Mouse (Mus musculus) spleen, adult 12 weeks (tissue): ENCODE measurements at regions not wholly inside any gene's neighbourhood (a gene's known extent, or its start where the extent isn't known, plus 50 kb on each side); places are given as distances from the start of the nearest gene placed in this dataset.

ENCODE experiments used
- DNase-seq: peaks from one replicate; pipeline ENCODE4 v3.0.0; 2022; ENCODE audit warnings: low spot score

- DNase-seq = no peak
These were observed 580.3 kb downstream of the Kctd12 start for GRCm38 (mm10) chr14:102402061-102402689.

DNA sequence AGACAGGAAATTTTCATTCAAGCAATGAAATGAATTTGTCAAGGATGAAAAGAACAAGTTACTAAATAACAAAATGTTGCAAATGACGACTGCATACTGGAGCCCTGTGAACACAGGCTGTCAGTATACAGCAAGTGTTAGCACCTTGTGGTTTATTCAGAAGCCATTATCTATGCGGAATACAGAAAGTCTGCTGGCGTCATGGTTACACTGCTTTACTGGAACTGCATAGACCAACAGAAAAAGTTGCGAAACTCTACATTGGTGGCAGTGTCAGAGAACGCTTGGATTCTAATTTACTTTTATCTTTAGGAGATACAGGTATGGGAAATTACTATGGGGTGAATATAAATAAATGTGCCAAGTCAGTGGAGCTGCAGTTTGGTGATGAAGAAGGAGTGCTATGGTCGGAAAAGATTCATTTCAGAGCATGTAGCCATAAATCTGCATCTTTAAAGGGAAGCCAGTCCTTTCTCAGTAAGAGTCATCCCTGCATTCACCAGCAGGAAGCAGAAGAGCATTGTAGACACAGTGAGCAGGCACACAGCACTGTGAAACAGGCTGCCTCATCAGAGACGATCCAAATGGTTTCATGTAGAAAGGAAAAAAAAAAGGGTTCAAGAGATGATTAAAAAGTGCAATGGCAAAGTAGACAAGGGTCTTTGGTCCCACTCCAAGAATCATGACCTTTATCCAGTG is 586.3 kb downstream of the Kctd12 start:
- no peak for DNase-seq

DNA sequence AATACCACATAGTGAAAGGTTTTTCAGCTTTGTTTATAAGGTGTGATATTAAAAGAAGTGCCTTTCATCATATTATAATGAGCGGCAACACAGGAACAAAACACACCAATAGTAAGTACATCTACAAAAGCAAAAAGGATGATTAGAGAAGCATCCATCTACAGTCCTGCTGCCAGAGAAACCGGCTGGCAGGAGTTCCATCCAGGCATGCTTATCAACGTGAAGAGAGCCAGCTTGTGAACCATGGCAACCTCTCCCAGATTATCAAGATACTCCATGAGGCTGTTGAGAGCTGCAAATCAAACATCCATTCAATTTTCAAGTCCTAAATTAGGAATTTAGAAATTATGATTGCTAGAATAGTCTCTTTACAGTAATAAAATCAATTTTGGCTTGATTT is 590.1 kb downstream of the Kctd12 start:
- DNase-seq = no peak

DNA sequence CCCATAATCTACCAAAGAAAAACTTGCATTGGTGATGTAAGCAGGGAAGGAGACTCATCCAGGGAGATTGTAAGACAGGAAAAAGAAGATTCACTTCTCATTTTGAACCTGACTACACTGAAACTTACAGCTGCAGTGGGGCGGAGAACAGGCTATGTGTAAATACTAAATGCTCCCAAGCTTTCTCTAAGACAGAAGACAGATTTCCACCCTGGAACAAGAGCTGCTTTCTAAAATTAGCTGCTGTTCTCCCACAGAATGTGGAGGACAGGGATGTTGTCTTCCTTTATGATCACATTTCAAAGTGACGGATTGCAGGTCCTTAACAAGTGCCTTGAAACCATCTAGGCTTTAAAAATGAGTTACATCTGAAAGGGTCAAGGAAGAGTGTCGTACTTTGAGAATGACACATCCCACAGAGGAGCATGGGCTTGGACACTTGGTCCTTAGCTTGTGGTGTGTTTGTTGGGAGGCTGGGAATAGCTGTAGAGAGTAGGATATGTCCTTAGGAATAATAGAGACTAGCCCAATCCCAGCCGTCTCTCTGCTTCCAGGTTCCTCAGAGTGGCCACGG is 609.4 kb downstream of the Kctd12 start:
- DNase-seq = no peak

DNA sequence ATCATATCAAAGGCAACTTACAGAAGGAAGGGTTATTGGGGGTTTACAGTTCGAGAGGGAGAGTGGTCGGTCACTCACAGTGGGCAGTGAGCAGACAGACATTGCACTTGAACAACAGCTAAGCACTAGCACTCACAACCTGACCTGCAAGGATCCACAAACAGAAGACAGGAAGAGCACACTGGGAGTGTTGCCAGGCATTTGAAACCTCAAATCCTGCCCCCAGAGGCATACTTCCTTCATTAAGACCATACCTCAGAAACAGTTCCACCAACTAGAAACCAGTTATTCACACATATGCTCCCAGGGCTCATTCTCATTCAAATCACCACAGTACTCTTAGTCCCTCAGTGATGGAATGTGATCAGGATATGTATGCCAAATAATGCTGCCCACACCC is 620.8 kb downstream of the Kctd12 start:
- DNase-seq = no peak

- no peak for DNase-seq
These were observed 599.7 kb downstream of the Lmo7 start for GRCm38 (mm10) chr14:102329409-102329808.

DNA sequence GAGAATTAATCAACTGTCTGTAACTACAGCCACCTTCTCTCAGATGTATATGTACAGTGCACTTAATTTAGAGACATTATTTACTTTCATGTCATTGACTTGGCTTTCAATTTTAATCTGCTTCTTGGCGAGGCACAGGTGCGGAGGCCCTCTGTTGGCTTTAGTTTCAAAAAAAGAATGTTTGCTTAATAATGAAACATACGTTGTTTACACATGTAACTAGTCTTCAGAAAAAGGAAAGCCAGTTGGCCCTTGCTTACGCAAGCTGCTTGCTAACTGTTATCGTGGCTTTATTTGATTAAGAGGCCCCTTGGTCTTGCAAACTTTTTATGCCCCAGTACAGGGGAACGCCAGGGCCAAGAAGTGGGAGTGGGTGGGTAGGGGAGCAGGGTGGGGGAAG is 576.6 kb downstream of the Lmo7 start:
- DNase-seq = no peak

GRCm38 (mm10) chr14:102302826-102303225 is 573.1 kb downstream of the Lmo7 start:
- DNase-seq = no peak

GRCm38 (mm10) chr14:102300251-102300650 is 570.5 kb downstream of the Lmo7 start:
- DNase-seq = no peak

DNA sequence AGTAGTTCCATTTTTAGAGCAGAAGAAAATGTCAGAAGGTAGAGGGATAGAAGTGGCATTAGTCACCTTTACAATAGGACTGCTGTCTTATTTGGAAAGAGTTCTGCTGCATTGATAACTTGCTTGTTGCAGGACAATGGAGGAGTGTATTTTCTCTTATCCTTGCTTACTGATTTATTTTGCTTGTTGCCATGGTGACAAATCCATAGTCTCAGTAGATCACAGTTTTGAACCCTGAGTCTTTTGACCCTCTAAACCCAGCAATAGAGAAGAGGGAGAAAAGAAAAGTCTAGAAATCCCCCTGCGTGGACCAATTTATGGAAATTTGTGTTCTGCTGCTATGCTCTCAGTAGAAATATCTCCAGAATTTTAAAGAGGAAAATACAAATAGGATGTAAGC is 561.6 kb downstream of the Lmo7 start:
- no peak for DNase-seq

DNA sequence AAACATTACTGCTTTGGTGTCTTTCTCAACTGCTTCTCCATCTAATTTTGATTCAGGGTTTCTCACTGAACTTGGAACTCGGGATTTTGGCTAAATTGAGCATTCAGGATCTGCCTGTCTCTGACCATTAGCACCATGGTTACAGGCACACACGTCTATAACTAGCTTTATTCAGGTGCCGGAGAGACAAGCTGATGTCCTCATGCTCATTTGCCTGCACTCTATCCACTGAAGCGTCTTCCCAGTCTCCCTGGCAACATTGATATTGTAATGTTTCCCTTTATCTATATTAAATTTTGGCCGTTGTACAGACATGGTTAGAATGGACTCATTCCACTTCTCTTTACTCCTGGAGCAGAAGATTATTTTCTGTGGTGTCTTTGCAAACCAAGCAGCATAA is 520.3 kb downstream of the Lmo7 start:
- no peak for DNase-seq

DNA sequence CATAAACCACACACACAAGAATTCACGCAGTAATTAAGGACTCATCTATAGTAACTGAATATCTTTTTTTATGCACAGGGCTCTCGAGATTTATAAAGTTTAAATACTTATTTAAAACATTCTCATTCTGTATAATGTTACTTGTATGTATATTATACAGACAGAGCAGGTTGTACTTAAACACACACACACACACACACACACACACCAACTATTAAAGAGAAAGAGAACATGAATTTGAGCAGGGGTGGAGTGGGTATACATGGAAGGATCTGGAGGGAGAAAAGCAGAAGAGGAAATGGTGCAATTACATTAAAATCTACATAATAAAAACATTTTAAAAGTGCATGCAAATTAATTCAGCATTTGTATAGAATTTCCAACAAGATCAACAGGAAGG is 518.8 kb downstream of the Lmo7 start:
- DNase-seq = no peak

DNA sequence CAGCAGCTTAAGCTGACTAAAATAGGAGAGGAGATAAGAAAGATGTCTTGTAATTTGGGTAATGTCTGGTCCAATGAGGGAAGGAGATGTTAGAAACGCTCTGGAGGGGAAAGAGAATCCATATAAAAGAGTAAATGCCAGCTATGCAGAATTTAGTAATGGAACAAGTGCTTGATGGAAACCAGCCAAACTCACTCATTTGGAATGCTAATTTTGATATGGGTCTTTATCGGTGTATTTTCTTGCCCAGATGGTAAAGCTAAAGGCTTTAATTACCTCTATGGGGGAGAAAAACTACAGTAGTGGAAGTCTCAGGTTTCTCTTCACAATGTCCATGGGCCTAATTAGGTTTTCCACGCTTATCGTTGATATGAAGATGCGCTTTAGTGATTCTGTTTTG is 518.3 kb downstream of the Lmo7 start:
- DNase-seq = no peak

- no peak for DNase-seq
These were observed 514.2 kb downstream of the Lmo7 start for GRCm38 (mm10) chr14:102243806-102244536.

DNA sequence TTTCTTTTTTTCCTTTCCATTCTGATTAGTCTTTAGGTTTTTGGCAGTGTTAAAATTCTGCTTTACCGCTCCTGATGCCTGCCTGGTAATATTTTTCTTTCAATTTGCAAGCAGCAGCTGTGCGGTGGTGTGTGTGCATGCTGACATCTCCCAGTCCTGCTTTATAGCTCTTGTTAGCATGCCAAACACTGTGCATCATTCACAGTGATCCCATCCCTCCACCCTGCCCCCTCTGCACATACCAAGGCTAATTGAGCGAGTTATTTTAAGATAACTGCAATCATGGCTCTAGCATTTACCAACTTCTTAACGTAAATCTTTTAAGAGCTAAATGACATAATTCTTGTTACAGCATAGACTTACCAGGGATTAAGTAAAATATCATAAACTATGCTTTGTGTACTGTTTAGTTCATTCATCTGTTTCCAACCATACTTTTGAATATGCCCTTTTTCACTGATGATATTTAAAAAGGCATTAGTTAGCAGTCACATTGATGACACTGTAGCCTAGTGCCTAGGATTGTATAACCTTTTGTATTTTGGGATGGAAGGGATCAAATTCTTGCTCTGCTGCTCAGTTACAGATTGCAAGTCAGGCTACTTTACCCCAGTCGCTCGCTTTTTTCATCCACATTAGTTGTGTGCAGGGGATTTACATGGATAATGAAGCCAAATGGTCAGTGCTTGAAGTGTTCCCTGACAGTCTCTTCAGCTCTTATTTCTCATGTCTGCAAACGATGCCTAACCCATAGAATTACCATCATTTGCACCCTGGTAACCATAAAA is 487.0 kb downstream of the Lmo7 start:
- no peak for DNase-seq

- no peak for DNase-seq
These were observed 485.7 kb downstream of the Lmo7 start for GRCm38 (mm10) chr14:102215267-102215964.

DNA sequence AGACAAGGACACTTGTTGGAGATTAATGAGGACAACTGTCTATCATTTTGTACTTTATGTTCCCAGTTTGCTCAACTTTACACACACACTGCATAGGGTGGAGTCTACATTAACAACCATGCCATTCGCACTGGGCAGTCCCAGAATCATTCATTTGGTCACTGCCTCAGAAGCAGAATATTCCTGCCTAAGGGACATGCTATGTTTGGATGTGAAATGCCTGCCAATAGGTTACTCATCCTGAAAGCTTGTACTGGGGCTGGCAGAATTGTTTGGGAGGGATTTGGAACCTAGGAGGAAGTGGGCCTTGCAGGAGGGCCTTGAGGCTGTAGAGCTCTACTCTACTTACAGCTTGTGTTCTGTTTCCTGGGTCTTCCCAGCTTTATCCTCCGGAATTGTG is 482.3 kb downstream of the Lmo7 start:
- no peak for DNase-seq

DNA sequence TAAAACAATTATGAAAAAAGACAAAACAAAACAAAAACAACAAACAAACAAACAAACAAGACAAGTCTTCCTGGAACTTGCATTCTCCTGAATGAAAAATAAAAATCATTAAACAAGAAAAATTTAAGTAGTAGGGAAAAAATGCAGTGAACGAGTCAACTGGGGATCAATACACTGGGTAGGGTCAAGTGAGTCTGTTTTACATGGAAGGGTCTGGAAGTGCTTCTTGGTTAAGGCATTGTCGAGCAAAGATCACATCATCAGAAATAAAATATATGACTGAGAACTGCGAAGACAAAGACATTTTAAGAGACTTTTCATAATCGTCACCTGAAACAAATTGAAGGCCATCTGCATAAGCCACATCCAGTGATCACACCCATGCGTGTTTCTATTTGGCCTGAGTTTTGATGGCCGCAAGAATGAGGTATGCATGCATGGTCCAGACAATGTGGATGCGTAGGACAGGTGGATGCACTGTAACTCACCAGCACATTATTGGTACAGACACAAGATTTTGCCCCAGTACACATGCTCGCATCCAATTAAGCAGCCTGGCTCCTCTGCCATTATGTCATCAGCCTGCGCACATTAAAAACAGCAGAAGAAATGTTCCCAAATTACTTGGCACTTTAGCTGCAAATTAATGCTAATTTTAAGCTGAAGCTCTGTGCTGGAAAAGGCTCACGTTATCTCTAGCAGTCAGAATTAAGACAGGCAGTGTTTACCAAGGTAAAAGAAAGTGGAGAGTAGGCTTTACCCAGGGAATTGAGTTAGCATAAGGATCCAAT is 475.3 kb downstream of the Lmo7 start:
- no peak for DNase-seq

GRCm38 (mm10) chr14:102199430-102199829 is 469.7 kb downstream of the Lmo7 start:
- no peak for DNase-seq

DNA sequence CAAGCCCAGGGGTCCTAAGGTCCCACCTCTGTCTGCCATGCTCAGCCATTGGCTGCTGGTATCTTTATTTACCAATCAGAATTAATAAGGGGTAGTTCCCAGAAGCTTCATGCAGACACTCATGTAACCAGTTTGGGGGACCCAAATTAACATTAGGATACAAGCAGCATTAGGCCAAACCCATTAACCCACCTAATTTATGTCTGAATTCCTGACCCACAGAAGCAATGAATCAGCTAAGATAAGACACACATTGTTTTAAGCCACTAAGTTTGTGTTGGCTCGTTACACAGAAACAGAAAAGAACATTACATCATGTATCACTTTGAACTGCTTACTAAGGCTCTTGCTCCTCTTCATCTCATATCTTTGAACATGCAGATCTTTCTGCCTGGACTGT is 461.0 kb downstream of the Lmo7 start:
- DNase-seq = no peak

DNA sequence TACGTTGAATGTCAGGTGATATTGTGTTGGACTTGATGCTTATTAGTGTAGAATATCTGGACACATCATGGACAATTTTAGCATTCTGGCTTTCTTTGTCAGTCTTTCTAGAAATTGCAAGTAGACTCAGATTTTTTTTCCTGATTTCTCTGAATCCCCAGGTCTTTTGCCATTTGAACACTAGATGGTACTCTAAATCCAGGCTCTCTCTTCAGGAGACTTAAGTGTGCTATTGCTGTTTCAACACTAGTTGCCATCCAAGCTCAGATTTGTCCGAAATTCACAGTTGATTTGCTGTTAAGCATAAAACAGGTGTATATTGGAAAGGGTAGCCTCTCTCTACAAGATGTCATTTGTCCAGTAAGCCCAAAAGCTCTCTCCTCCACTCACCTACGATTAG is 451.5 kb downstream of the Lmo7 start:
- DNase-seq = no peak
